Mouse (Mus musculus) megakaryocyte, embryonic 14.5 days (primary cell): ENCODE measurements around the gene Tubal3.

Experiments used
- FLI1 ChIP-seq: IDR thresholded peaks from 2 replicates; pipeline ENCODE4 v1.6.1; 2012; ENCODE audit warnings: low read length, inconsistent platforms, mixed read lengths
- GATA1 ChIP-seq: IDR thresholded peaks from 3 replicates; pipeline ENCODE4 v1.6.1; 2012; ENCODE audit warnings: mixed read lengths, low read length, inconsistent platforms, borderline replicate concordance

- TF ChIP-seq FLI1 (no peak), GATA1 (no peak)
These were observed 26.5 kb upstream of the Tubal3 start for GRCm38 (mm10) chr13:3891479-3892087.
